Mouse (Mus musculus) kidney, adult 11 months (tissue): ENCODE data around the gene Glrb.

Source experiments
- DNase-seq: peaks from one replicate; pipeline ENCODE4 v3.0.0; 2022

Glrb gene

GRCm38 (mm10) chr3:80818619-80819018 is 94.8 kb downstream of the Glrb start:
- DNase-seq: no peak

- no peak for DNase-seq
These were observed 99.7 kb downstream of the Glrb start for GRCm38 (mm10) chr3:80813734-80814133.

GRCm38 (mm10) chr3:80812237-80812636 is 101.2 kb downstream of the Glrb start:
- no peak for DNase-seq

- no peak for DNase-seq
These were observed 108.1 kb downstream of the Glrb start for GRCm38 (mm10) chr3:80805327-80805726.

- DNase-seq: no peak
These were observed 109.6 kb downstream of the Glrb start for GRCm38 (mm10) chr3:80803811-80804210.

- no peak for DNase-seq
These were observed 110.2 kb downstream of the Glrb start for GRCm38 (mm10) chr3:80803211-80803610.

GRCm38 (mm10) chr3:80802596-80803081 is 110.8 kb downstream of the Glrb start, which contains the start of gene Gria2:
Gria2 (minus strand) TSS chr3:80802835.
- DNase-seq: peak; percentile 12

- no peak for DNase-seq
These were observed 111.6 kb downstream of the Glrb start for GRCm38 (mm10) chr3:80801827-80802310.

GRCm38 (mm10) chr3:80800995-80801826 is 112.2 kb downstream of the Glrb start:
- no peak for DNase-seq

GRCm38 (mm10) chr3:80800299-80800994 is 113.0 kb downstream of the Glrb start:
- DNase-seq: peak; percentile 1

GRCm38 (mm10) chr3:80797935-80798334 is 115.5 kb downstream of the Glrb start:
- DNase-seq: no peak

- DNase-seq: no peak
These were observed 116.7 kb downstream of the Glrb start for GRCm38 (mm10) chr3:80796764-80797163.

- DNase-seq: no peak
These were observed 118.2 kb downstream of the Glrb start for GRCm38 (mm10) chr3:80795284-80795683.
